Mouse (Mus musculus) ES-E14 (cell line): ENCODE measurements around the gene Ccpg1. TPM values are rescaled to one million over a fixed set of nuclear protein-coding genes. Genes with fewer than 3 reads are reported as not detected.

ENCODE experiments used
- DNase-seq: peaks from one replicate; pipeline ENCODE4 v3.0.0-alpha.2; 2013; ENCODE audit warnings: low read depth, low spot score
- H3K27ac ChIP-seq: 2 replicates; pipeline ENCODE4 v1.5.1; 2012; ENCODE audit warnings: low read depth, mild to moderate bottlenecking, low read length, moderate library complexity, mixed read lengths; ENCODE audit not compliant: poor library complexity, insufficient read depth, severe bottlenecking
- H3K36me3 ChIP-seq: 2 replicates; pipeline ENCODE4 v1.6.1; 2012; ENCODE audit warnings: mild to moderate bottlenecking, low read length, moderate library complexity, mixed read lengths; ENCODE audit not compliant: control insufficient read depth, poor library complexity, insufficient read depth, severe bottlenecking
- H3K4me1 ChIP-seq, 2 experiments: fragments of 150-350 bp in 1 of 2; sonication (generic) in 1 of 2; 2 replicates each; pipeline ENCODE4 v1.6.1; 2012; ENCODE audit warnings: low read length in 2 of 2, mild to moderate bottlenecking in 1 of 2, mixed read lengths in 1 of 2; ENCODE audit not compliant: control insufficient read depth in 2 of 2, insufficient read depth in 2 of 2, poor library complexity in 1 of 2
- H3K4me3 ChIP-seq, 2 experiments: fragments of 150-350 bp in 1 of 2; sonication (generic) in 1 of 2; 2 replicates each; pipeline ENCODE4 v1.5.1; 2012; ENCODE audit warnings: low read length in 2 of 2, low read depth in 1 of 2, mild to moderate bottlenecking in 1 of 2, mixed read lengths in 1 of 2; ENCODE audit not compliant: insufficient read depth in 1 of 2, poor library complexity in 1 of 2, severe bottlenecking in 1 of 2
- H3K9ac ChIP-seq: 2 replicates; pipeline ENCODE4 v1.6.1; 2012; ENCODE audit warnings: low read depth, mild to moderate bottlenecking, low read length, mixed read lengths; ENCODE audit not compliant: poor library complexity, insufficient read depth, severe bottlenecking
- H3K9me3 ChIP-seq: fragments of 150-350 bp; sonication (generic); 2 replicates; pipeline ENCODE4 v1.6.1; 2012; ENCODE audit warnings: low read depth, mild to moderate bottlenecking, low read length; ENCODE audit not compliant: control insufficient read depth, insufficient read depth
- CHD2 ChIP-seq: IDR thresholded peaks from 2 replicates; pipeline ENCODE4 v1.6.1; 2014; ENCODE audit warnings: mild to moderate bottlenecking, low read depth, low read length, inconsistent platforms
- HCFC1 ChIP-seq: IDR thresholded peaks from 2 replicates; pipeline ENCODE4 v1.6.1; 2012; ENCODE audit warnings: low read length, inconsistent platforms, borderline replicate concordance; ENCODE audit not compliant: insufficient read depth
- MAFK ChIP-seq: IDR thresholded peaks from 2 replicates; pipeline ENCODE4 v1.6.1; 2014; ENCODE audit warnings: mild to moderate bottlenecking, low read depth, low read length, inconsistent platforms; ENCODE audit not compliant: insufficient read depth
- ZC3H11A ChIP-seq: IDR thresholded peaks from 2 replicates; pipeline ENCODE4 v1.6.1; 2012; ENCODE audit warnings: low read depth, mild to moderate bottlenecking, inconsistent platforms, low read length, borderline replicate concordance
- ZNF384 ChIP-seq: IDR thresholded peaks from 2 replicates; pipeline ENCODE4 v1.6.1; 2012; ENCODE audit warnings: low read depth, low read length, inconsistent platforms
- in situ Hi-C, 2 experiments: fragments of 600-800 bp; cut with MboI; formaldehyde crosslinking; loops; one replicate each; pipeline ENCODE4 v1.15.1; 2025; ENCODE audit warnings: low sequenced_read_pairs in 2 of 2, inconsistent platforms in 1 of 2; ENCODE audit not compliant: unreplicated experiment in 2 of 2
- total RNA-seq: library from RNA; depleted of rRNA; stranded (reverse); fragments of 300-350 nt; gene quantifications from 2 replicates; pipeline ENCODE4 v1.2.3, GENCODE M21; 2012; rRNA removed

Gene Ccpg1
- total RNA-seq, result 31.3 and 45.2 TPM in 2 replicates

DNA sequence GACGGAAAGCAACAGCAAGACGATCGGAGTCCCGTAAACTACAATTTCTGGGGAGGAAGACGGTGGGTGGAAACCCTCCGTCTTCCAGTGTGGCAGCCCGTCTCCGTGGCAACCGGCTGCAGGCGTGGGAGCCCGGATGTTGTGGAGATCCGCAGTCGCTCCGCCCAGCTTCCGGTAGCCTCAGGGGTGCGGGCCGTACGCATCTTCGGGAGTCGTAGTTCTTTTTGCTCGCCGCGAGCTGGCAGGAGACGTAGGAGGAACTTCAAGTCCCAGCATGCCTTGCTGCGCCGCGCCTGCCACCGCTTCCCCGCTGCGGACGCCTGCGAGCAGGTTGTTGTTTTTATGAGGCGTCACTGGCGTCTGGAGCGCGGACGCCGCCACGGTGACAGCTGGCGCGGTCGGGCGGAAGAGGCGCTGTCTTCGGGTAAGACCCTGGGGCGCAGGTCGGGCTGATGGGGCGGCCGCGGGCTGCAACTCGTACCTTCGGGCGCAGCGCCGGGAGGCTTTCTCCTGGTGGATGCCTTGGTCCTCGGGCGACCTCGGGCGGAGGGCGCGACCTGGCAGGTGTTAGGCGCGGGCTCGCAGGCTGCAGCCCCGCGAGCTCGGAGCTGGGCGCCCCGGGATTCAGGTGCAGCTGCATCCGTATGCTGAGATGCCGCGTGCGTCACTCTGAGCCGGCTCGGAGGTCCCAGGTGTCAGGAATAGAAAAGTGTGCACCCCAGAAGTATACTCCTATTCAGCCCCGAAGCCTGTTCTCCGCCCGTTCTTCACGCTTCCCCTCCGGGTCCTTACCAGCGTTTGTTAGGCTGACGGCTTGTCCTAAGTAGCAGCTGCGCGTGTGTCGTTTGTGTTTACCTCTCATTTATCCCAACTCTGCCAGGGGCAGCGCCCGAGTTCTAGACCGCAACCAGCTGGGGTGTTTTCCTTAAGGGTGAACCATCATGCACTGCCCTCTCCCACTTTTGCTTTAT lies at the start of gene Ccpg1, which contains the start of gene Ccpg1os:
Gene Ccpg1 (plus strand): TSS at position 180 of the 971 bp plus-strand sequence.
Gene Ccpg1os (minus strand): TSS at position 133 of the 971 bp plus-strand sequence.
- peak; percentile 96 for DNase-seq
- Histone ChIP-seq H3K9ac (peak within 1 kb of the TSS; percentile 78), H3K27ac (no peak within 1 kb of the TSS), H3K36me3 (no peaks in the 10 kb centered on the region), H3K4me3 (peak within 1 kb of the TSS; percentile 77 to 90), H3K4me1 (peaks cover 0 to 2% of the 10 kb centered on the region in 2 experiments; a peak in 2 of 4 replicates), H3K9me3 (no peaks in the 10 kb centered on the region)
- in situ Hi-C loops, result no loop called here
- TF ChIP-seq MAFK (no peak), HCFC1 (peak; percentile 99)

GRCm38 (mm10) chr9:72936301-72936700 lies 48.9 kb upstream of the Ccpg1 start:
- DNase-seq, result no peak
- Histone ChIP-seq H3K9me3 (no peaks in the 10 kb centered on the region), H3K9ac (no peak overlapping the region), H3K4me1 (no peaks in the 10 kb centered on the region), H3K27ac (no peak overlapping the region), H3K36me3 (no peaks in the 10 kb centered on the region), H3K4me3 (no peak overlapping the region)
- in situ Hi-C loops, result no loop called here
- TF ChIP-seq HCFC1 (no peak), CHD2 (no peak), ZC3H11A (no peak), ZNF384 (no peak), MAFK (no peak)

- Histone ChIP-seq H3K9ac (no peak overlapping the region), H3K27ac (no peak overlapping the region), H3K9me3 (no peaks in the 10 kb centered on the region), H3K4me3 (no peak overlapping the region), H3K4me1 (no peaks in the 10 kb centered on the region), H3K36me3 (no peaks in the 10 kb centered on the region)
- peak; percentile 50 for DNase-seq
- TF ChIP-seq ZNF384 (no peak), ZC3H11A (no peak), HCFC1 (no peak), CHD2 (no peak), MAFK (no peak)
- in situ Hi-C loops, result no loop called here
Observed at GRCm38 (mm10) chr9:72943424-72943823, 41.8 kb upstream of the Ccpg1 start.

- TF ChIP-seq HCFC1 (no peak), ZNF384 (no peak), MAFK (no peak), ZC3H11A (no peak), CHD2 (no peak)
- in situ Hi-C loops, result no loop called here
- Histone ChIP-seq H3K9me3 (no peaks in the 10 kb centered on the region), H3K36me3 (no peaks in the 10 kb centered on the region), H3K4me3 (0 out of 4 replicates have a peak overlapping the region, but pooled peaks of 1 of the 2 experiments have one; percentile 38), H3K9ac (no peak overlapping the region), H3K27ac (no peak overlapping the region), H3K4me1 (no peaks in the 10 kb centered on the region)
- DNase-seq, result no peak
Observed at GRCm38 (mm10) chr9:72944286-72944685, 40.9 kb upstream of the Ccpg1 start.
